ENCODE assay signal across 22 mouse cellular contexts in genomic region chr1:189227479-189227878, GRCm38 (mm10).
DNase-seq lines count a peak whose midpoint lies in the region; ATAC-seq and TF ChIP-seq lines count a peak whose summit lies in the region.
"Had no signal": no experiment of that assay in that cellular context is flagged by ENCODE, and none has a peak within 500 bp of the region (broad histone marks: within the 10 kb centered on the region; RNA-seq: fewer than 3 reads in every experiment).

No protein-coding gene starts in this region.

- in situ Hi-C loops in CH12.LX (cut with MboI; ENCODE audit: low pct_ligation_motif_present, low pct_unique_long_range_greater_than_20kb, low sequenced_read_pairs) = no loop called here

- 0 out of 2 replicates have a peak, but pooled peaks have one; percentile 13 for TF ChIP-seq CTCF in liver, postnatal 0 days (IDR thresholded peaks at IDR 0.05; ENCODE audit: low read depth)
- peak in 1 of 2 experiments; percentile 62; a peak in 2 of 4 replicates for TF ChIP-seq CTCF in CH12.LX (conservative IDR thresholded peaks at IDR 0.05 in 1 of 2, IDR thresholded peaks at IDR 0.05 in 1 of 2; ENCODE audit: low read depth in 2 of 2, low read length in 2 of 2)
- TF ChIP-seq CTCF in brain, embryonic 14.5 days (IDR thresholded peaks at IDR 0.05; ENCODE audit: borderline replicate concordance, extremely low read depth, insufficient read depth, insufficient read length) = peak; percentile 22; the same call in 1 of the 2 replicates

- peak; percentile 60 for DNase-seq in heart, adult 11 months
- DNase-seq in heart, adult 18-20 months = no peak
- no peak for DNase-seq in liver, postnatal 0 days
- no peak for DNase-seq in liver, embryonic 11.5 days (ENCODE audit: low spot score)
- no peak for DNase-seq in CH12.LX (ENCODE audit: extremely low read depth)
- DNase-seq in brain, embryonic 14.5 days (ENCODE audit: low read depth) = no peak
- DNase-seq in ovary, postnatal 10 days (ENCODE audit: low spot score) = no peak
- DNase-seq: adrenal gland, postnatal 36 days; cerebellum, adult 8-10 months; lung, postnatal 14 days; right cerebral cortex, postnatal 14 days; thymus, postnatal 25 days had no signal

- ATAC-seq in liver, postnatal 0 days = no peak
- no peak for ATAC-seq in liver, embryonic 11.5 days (replicated peaks; ENCODE audit: low FRiP score)
- ATAC-seq: activated CD4-positive, CD25-positive, alpha-beta regulatory T cell, adult 4 months; inflammation-experienced regulatory T-cells, adult 6 months had no signal

- dilution Hi-C loops in CH12.LX (cut with MboI; ENCODE audit: extremely low pct_ligation_motif_present, extremely low pct_unique_long_range_greater_than_20kb, low sequenced_read_pairs) = no loop called here

- no peak overlapping the region for H3K27ac ChIP-seq in liver, postnatal 0 days (ENCODE audit: low read depth)
- H3K27ac ChIP-seq in liver, embryonic 11.5 days (ENCODE audit: low read depth, low read length) = no peak overlapping the region
- no peak overlapping the region for H3K27ac ChIP-seq in CH12.LX (ENCODE audit: insufficient read depth, low read depth)
- H3K27ac ChIP-seq: embryonic facial prominence, embryonic 15.5 days; forebrain, embryonic 10.5 days; heart, embryonic 15.5 days; kidney, embryonic 15.5 days; limb, embryonic 12.5 days; liver, embryonic 14.5 days; stomach, embryonic 15.5 days had no signal

- no peak overlapping the region for H3K4me2 ChIP-seq in liver, postnatal 0 days (ENCODE audit: low read depth, low read length)
- no peak overlapping the region for H3K4me2 ChIP-seq in liver, embryonic 11.5 days
- H3K4me2 ChIP-seq in CH12.LX (ENCODE audit: insufficient read depth, low read depth, poor library complexity, severe bottlenecking) = no peak overlapping the region
- H3K4me2 ChIP-seq: embryonic facial prominence, embryonic 15.5 days; heart, embryonic 15.5 days; kidney, embryonic 15.5 days; limb, embryonic 12.5 days; stomach, embryonic 15.5 days had no signal

- H3K4me3 ChIP-seq in liver, postnatal 0 days (ENCODE audit: low read depth, low read length) = no peak overlapping the region
- no peak overlapping the region for H3K4me3 ChIP-seq in liver, embryonic 11.5 days (ENCODE audit: low read depth, low read length)
- no peak overlapping the region for H3K4me3 ChIP-seq in CH12.LX (replicated peaks in 1 of 3; ENCODE audit: low read depth in 2 of 3, low read length in 2 of 3, poor library complexity in 1 of 3)
- H3K4me3 ChIP-seq: embryonic facial prominence, embryonic 15.5 days; forebrain, embryonic 10.5 days; heart, embryonic 15.5 days; hindbrain, embryonic 10.5 days; kidney, embryonic 15.5 days; limb, embryonic 12.5 days; stomach, embryonic 15.5 days had no signal

- no peaks in the 10 kb centered on the region for H3K4me1 ChIP-seq in liver, postnatal 0 days (ENCODE audit: insufficient read depth)
- H3K4me1 ChIP-seq in liver, embryonic 11.5 days (replicated peaks; ENCODE audit: control insufficient read depth, insufficient read depth, low read length) = no peaks in the 10 kb centered on the region
- H3K4me1 ChIP-seq in CH12.LX (ENCODE audit: control insufficient read depth in 1 of 2, insufficient read depth in 2 of 2) = no peaks in the 10 kb centered on the region
- H3K4me1 ChIP-seq: limb, embryonic 12.5 days; stomach, embryonic 15.5 days had no signal

- no peak for TF ChIP-seq POLR2A in CH12.LX (IDR thresholded peaks at IDR 0.05; ENCODE audit: low read depth, low read length)
- TF ChIP-seq POLR2A in brain, embryonic 14.5 days (IDR thresholded peaks at IDR 0.05; ENCODE audit: borderline replicate concordance, extremely low read depth, insufficient read depth, insufficient read length, poor library complexity, severe bottlenecking) = no peak

- no peaks in the 10 kb centered on the region for H3K9me3 ChIP-seq in liver, postnatal 0 days (ENCODE audit: low read length)
- H3K9me3 ChIP-seq in liver, embryonic 11.5 days (ENCODE audit: control insufficient read depth, low read length) = no peaks in the 10 kb centered on the region
- H3K9me3 ChIP-seq in CH12.LX (replicated peaks; ENCODE audit: low read length) = no peaks in the 10 kb centered on the region
- H3K9me3 ChIP-seq: embryonic facial prominence, embryonic 15.5 days; forebrain, embryonic 10.5 days; heart, embryonic 15.5 days; hindbrain, embryonic 10.5 days; kidney, embryonic 15.5 days; limb, embryonic 12.5 days; stomach, embryonic 15.5 days had no signal

- no peaks in the 10 kb centered on the region for H3K36me3 ChIP-seq in liver, postnatal 0 days (replicated peaks; ENCODE audit: insufficient read depth, low read length)
- H3K36me3 ChIP-seq in liver, embryonic 11.5 days (ENCODE audit: control insufficient read depth, insufficient read depth, low read length) = no peaks in the 10 kb centered on the region
- H3K36me3 ChIP-seq in CH12.LX (replicated peaks in 1 of 2; ENCODE audit: control insufficient read depth in 1 of 2, insufficient read depth in 1 of 2, low read length in 1 of 2) = no peaks in the 10 kb centered on the region
- H3K36me3 ChIP-seq: embryonic facial prominence, embryonic 15.5 days; forebrain, embryonic 10.5 days; heart, embryonic 15.5 days; hindbrain, embryonic 10.5 days; kidney, embryonic 15.5 days; limb, embryonic 12.5 days; stomach, embryonic 15.5 days had no signal

- no peak for TF ChIP-seq EP300 in liver, postnatal 0 days (IDR thresholded peaks at IDR 0.05; ENCODE audit: low read depth)
- TF ChIP-seq EP300 in CH12.LX (IDR thresholded peaks at IDR 0.05; ENCODE audit: low read length) = no peak

- 71% methylated on average over 4 of the region's 4 CpGs for WGBS in liver, postnatal 0 days (ENCODE audit: insufficient replicate concordance)
- WGBS in liver, embryonic 11.5 days = 60% methylated on average over 4 of the region's 4 CpGs

- H3K79me2 ChIP-seq in CH12.LX (replicated peaks; ENCODE audit: control insufficient read depth, extremely low read depth, insufficient read depth, poor library complexity, severe bottlenecking) = no peaks in the 10 kb centered on the region

- no peaks in the 10 kb centered on the region for H3K27me3 ChIP-seq in liver, postnatal 0 days (ENCODE audit: insufficient read depth, low read length)
- no peaks in the 10 kb centered on the region for H3K27me3 ChIP-seq in liver, embryonic 11.5 days (replicated peaks; ENCODE audit: control insufficient read depth, insufficient read depth, low read length)
- no peaks in the 10 kb centered on the region for H3K27me3 ChIP-seq in CH12.LX (replicated peaks)
- H3K27me3 ChIP-seq: embryonic facial prominence, embryonic 15.5 days; heart, embryonic 15.5 days; kidney, embryonic 15.5 days; limb, embryonic 12.5 days; stomach, embryonic 15.5 days had no signal

- TF ChIP-seq RAD21 in CH12.LX (IDR thresholded peaks at IDR 0.05; ENCODE audit: low read depth, low read length) = peak; percentile 67

- H3K9ac ChIP-seq in liver, postnatal 0 days (replicated peaks) = no peak overlapping the region
- no peak overlapping the region for H3K9ac ChIP-seq in liver, embryonic 11.5 days (ENCODE audit: low read depth, low read length)
- no peak overlapping the region for H3K9ac ChIP-seq in CH12.LX (ENCODE audit: insufficient read depth, low read depth)
- H3K9ac ChIP-seq: embryonic facial prominence, embryonic 15.5 days; heart, embryonic 15.5 days; kidney, embryonic 15.5 days; limb, embryonic 12.5 days; liver, embryonic 14.5 days; stomach, embryonic 15.5 days had no signal

TF ChIP-seq in CH12.LX, 34 proteins besides CTCF, POLR2A, EP300 and RAD21:
- no peak for TF ChIP-seq MAZ (IDR thresholded peaks at IDR 0.05; ENCODE audit: low read depth, low read length)
- TF ChIP-seq NRF1 (IDR thresholded peaks at IDR 0.05; ENCODE audit: low read depth, low read length) = no peak
- no peak for TF ChIP-seq UBTF (IDR thresholded peaks at IDR 0.05; ENCODE audit: low read depth, low read length)
- no peak for TF ChIP-seq CHD2 (IDR thresholded peaks at IDR 0.05; ENCODE audit: low read length)
- peak; percentile 56 for TF ChIP-seq SMC3 (IDR thresholded peaks at IDR 0.05; ENCODE audit: low read depth, low read length)
